Mouse (Mus musculus) MEL (cell line): ENCODE data around the gene Fto. TPM values are rescaled to one million over a fixed set of nuclear protein-coding genes. Genes with fewer than 3 reads are reported as not detected.
A peak's percentile ranks its signal among the peaks of the same experiment; 100 is the strongest.

Experiments used
- DNase-seq: peaks from one replicate; pipeline ENCODE4 v3.0.0; 2011; ENCODE audit warnings: low read depth, low spot score
- H3K27ac ChIP-seq: 2 replicates; pipeline ENCODE4 v1.5.1; 2012; ENCODE audit warnings: low read depth, mild to moderate bottlenecking, control low read depth, low read length, moderate library complexity; ENCODE audit not compliant: control insufficient read depth
- H3K27me3 ChIP-seq, 2 experiments: fragments of 150-350 bp in 1 of 2; sonication (generic) in 1 of 2; 2 replicates each; pipeline ENCODE4 v1.6.1; 2012; ENCODE audit warnings: low read length in 2 of 2, mild to moderate bottlenecking in 2 of 2, improper control_type of control experiment in 1 of 2, moderate library complexity in 1 of 2; ENCODE audit not compliant: insufficient read depth in 2 of 2, control insufficient read depth in 1 of 2
- H3K36me3 ChIP-seq, 2 experiments: 2 replicates each; pipeline ENCODE4 v1.6.1; 2012 to 2014; ENCODE audit warnings: low read length in 2 of 2, improper control_type of control experiment in 1 of 2, inconsistent platforms in 1 of 2, mild to moderate bottlenecking in 1 of 2; ENCODE audit not compliant: insufficient read depth in 2 of 2, control insufficient read depth in 1 of 2
- H3K4me1 ChIP-seq, 2 experiments: fragments of 150-350 bp in 1 of 2; sonication (generic) in 1 of 2; 2 replicates each; pipeline ENCODE4 v1.6.1; 2012; ENCODE audit warnings: low read length in 2 of 2, improper control_type of control experiment in 1 of 2, mild to moderate bottlenecking in 1 of 2; ENCODE audit not compliant: insufficient read depth in 2 of 2, control insufficient read depth in 1 of 2
- H3K4me3 ChIP-seq, 2 experiments: fragments of 150-350 bp in 1 of 2; sonication (generic) in 1 of 2; 2 replicates each; pipeline ENCODE4 v1.5.1; 2012; ENCODE audit warnings: low read depth in 2 of 2, low read length in 2 of 2, mild to moderate bottlenecking in 2 of 2, moderate library complexity in 2 of 2, control low read depth in 1 of 2, improper control_type of control experiment in 1 of 2; ENCODE audit not compliant: control insufficient read depth in 1 of 2, insufficient read depth in 1 of 2
- H3K79me2 ChIP-seq: 2 replicates; pipeline ENCODE4 v1.6.1; 2012; ENCODE audit warnings: mild to moderate bottlenecking, low read length, moderate library complexity; ENCODE audit not compliant: control insufficient read depth, poor library complexity, insufficient read depth
- H3K9ac ChIP-seq: 2 replicates; pipeline ENCODE4 v1.6.1; 2012; ENCODE audit warnings: low read depth, mild to moderate bottlenecking, control low read depth, low read length, moderate library complexity; ENCODE audit not compliant: control insufficient read depth, poor library complexity, severe bottlenecking
- H3K9me3 ChIP-seq: fragments of 150-350 bp; sonication (generic); replicated peaks from 2 replicates; pipeline ENCODE4 v1.6.1; 2012; ENCODE audit warnings: mild to moderate bottlenecking, low read length, improper control_type of control experiment, moderate library complexity; ENCODE audit not compliant: insufficient read depth
- BHLHE40 ChIP-seq: IDR thresholded peaks from 2 replicates; pipeline ENCODE4 v1.6.1; 2012; ENCODE audit warnings: low read depth, mild to moderate bottlenecking, inconsistent platforms, low read length, improper control_type of control experiment, borderline replicate concordance
- CHD1 ChIP-seq: IDR thresholded peaks from 2 replicates; pipeline ENCODE4 v1.6.1; 2012; ENCODE audit warnings: low read depth, mild to moderate bottlenecking, inconsistent platforms, low read length, improper control_type of control experiment
- CHD2 ChIP-seq: IDR thresholded peaks from 2 replicates; pipeline ENCODE4 v1.6.1; 2011; ENCODE audit warnings: low read length, improper control_type of control experiment
- CTCF ChIP-seq, 3 experiments: IDR thresholded peaks in 2 of 3; conservative IDR thresholded peaks in 1 of 3; 2 replicates each; pipeline ENCODE4 v1.5.1; 2011 to 2012; ENCODE audit warnings: low read length in 3 of 3, low read depth in 2 of 3, mild to moderate bottlenecking in 2 of 3, improper control_type of control experiment in 1 of 3, inconsistent platforms in 1 of 3, mixed read lengths in 1 of 3, moderate library complexity in 1 of 3; ENCODE audit not compliant: control insufficient read depth in 1 of 3, insufficient read depth in 1 of 3, poor library complexity in 1 of 3, severe bottlenecking in 1 of 3
- ELF1 ChIP-seq: IDR thresholded peaks from 2 replicates; pipeline ENCODE4 v1.6.1; 2014; ENCODE audit warnings: low read depth, mild to moderate bottlenecking, inconsistent platforms, low read length, improper control_type of control experiment, moderate library complexity
- EP300 ChIP-seq, 2 experiments: IDR thresholded peaks; 2 replicates each; pipeline ENCODE4 v1.6.1; 2011; ENCODE audit warnings: improper control_type of control experiment in 2 of 2, low read length in 2 of 2, low read depth in 1 of 2, mild to moderate bottlenecking in 1 of 2
- ETS1 ChIP-seq: IDR thresholded peaks from 2 replicates; pipeline ENCODE4 v1.6.1; 2012; ENCODE audit warnings: low read depth, mild to moderate bottlenecking, inconsistent platforms, low read length, improper control_type of control experiment, moderate library complexity
- GABPA ChIP-seq: IDR thresholded peaks from 2 replicates; pipeline ENCODE4 v1.6.1; 2012; ENCODE audit warnings: low read depth, mild to moderate bottlenecking, inconsistent platforms, low read length, improper control_type of control experiment, moderate library complexity
- GATA1 ChIP-seq: IDR thresholded peaks from 2 replicates; pipeline ENCODE4 v1.6.1; 2011; ENCODE audit warnings: low read depth, low read length, improper control_type of control experiment
- HCFC1 ChIP-seq: IDR thresholded peaks from 2 replicates; pipeline ENCODE4 v1.6.1; 2012; ENCODE audit warnings: low read depth, mild to moderate bottlenecking, inconsistent platforms, low read length, improper control_type of control experiment, moderate library complexity
- JUND ChIP-seq: IDR thresholded peaks from 2 replicates; pipeline ENCODE4 v1.6.1; 2011; ENCODE audit warnings: low read depth, mild to moderate bottlenecking, improper control_type of control experiment, low read length
- KAT2A ChIP-seq: conservative IDR thresholded peaks from 2 replicates; pipeline ENCODE4 v1.6.1; 2012; ENCODE audit warnings: low read depth, low read length, improper control_type of control experiment, inconsistent platforms
- MAFK ChIP-seq: IDR thresholded peaks from 2 replicates; pipeline ENCODE4 v1.6.1; 2011; ENCODE audit warnings: low read depth, mild to moderate bottlenecking, low read length, improper control_type of control experiment, borderline replicate concordance
- MAX ChIP-seq: IDR thresholded peaks from 2 replicates; pipeline ENCODE4 v1.6.1; 2011; ENCODE audit warnings: low read length, improper control_type of control experiment
- MAZ ChIP-seq: IDR thresholded peaks from 2 replicates; pipeline ENCODE4 v1.6.1; 2012; ENCODE audit warnings: low read depth, mild to moderate bottlenecking, inconsistent platforms, low read length, improper control_type of control experiment
- MEF2A ChIP-seq: IDR thresholded peaks from 2 replicates; pipeline ENCODE4 v1.6.1; 2014; ENCODE audit warnings: low read depth, mild to moderate bottlenecking, inconsistent platforms, low read length, improper control_type of control experiment; ENCODE audit not compliant: poor library complexity, insufficient replicate concordance, severe bottlenecking; ENCODE audit errors: extremely low read depth
- MYB ChIP-seq: IDR thresholded peaks from 2 replicates; pipeline ENCODE4 v1.6.1; 2011; ENCODE audit warnings: mild to moderate bottlenecking, low read depth, low read length, improper control_type of control experiment
- MYC ChIP-seq: IDR thresholded peaks from 2 replicates; pipeline ENCODE4 v1.6.1; 2011; ENCODE audit warnings: low read depth, mild to moderate bottlenecking, low read length, improper control_type of control experiment, moderate library complexity
- NELFE ChIP-seq: IDR thresholded peaks from 2 replicates; pipeline ENCODE4 v1.6.1; 2011; ENCODE audit warnings: low read depth, low read length, improper control_type of control experiment
- POLR2A ChIP-seq, 2 experiments: IDR thresholded peaks; 2 replicates each; pipeline ENCODE4 v1.6.1; 2011 to 2012; ENCODE audit warnings: low read length in 2 of 2, mild to moderate bottlenecking in 2 of 2, control low read depth in 1 of 2, improper control_type of control experiment in 1 of 2, low read depth in 1 of 2, moderate library complexity in 1 of 2; ENCODE audit not compliant: control insufficient read depth in 1 of 2, insufficient read depth in 1 of 2, poor library complexity in 1 of 2
- POLR2AphosphoS2 ChIP-seq: IDR thresholded peaks from 2 replicates; pipeline ENCODE4 v1.6.1; 2011; ENCODE audit warnings: low read length, improper control_type of control experiment
- RCOR1 ChIP-seq: IDR thresholded peaks from 2 replicates; pipeline ENCODE4 v1.6.1; 2012; ENCODE audit warnings: low read depth, mild to moderate bottlenecking, inconsistent platforms, low read length, improper control_type of control experiment
- SIN3A ChIP-seq: IDR thresholded peaks from 2 replicates; pipeline ENCODE4 v1.6.1; 2012; ENCODE audit warnings: low read length, improper control_type of control experiment, inconsistent platforms
- SMC3 ChIP-seq: IDR thresholded peaks from 2 replicates; pipeline ENCODE4 v1.6.1; 2011; ENCODE audit warnings: low read depth, low read length, improper control_type of control experiment
- TAL1 ChIP-seq: IDR thresholded peaks from 2 replicates; pipeline ENCODE4 v1.6.1; 2012; ENCODE audit warnings: mild to moderate bottlenecking, inconsistent platforms, low read length, moderate library complexity, mixed read lengths
- TBP ChIP-seq: IDR thresholded peaks from 2 replicates; pipeline ENCODE4 v1.8.0; 2011; ENCODE audit warnings: low read depth, low read length, improper control_type of control experiment
- TCF12 ChIP-seq: IDR thresholded peaks from 2 replicates; pipeline ENCODE4 v1.6.1; 2014; ENCODE audit warnings: low read depth, mild to moderate bottlenecking, inconsistent platforms, low read length, improper control_type of control experiment, moderate library complexity
- UBTF ChIP-seq: IDR thresholded peaks from 2 replicates; pipeline ENCODE4 v1.6.1; 2012; ENCODE audit warnings: low read depth, mild to moderate bottlenecking, inconsistent platforms, low read length, improper control_type of control experiment, moderate library complexity, borderline replicate concordance; ENCODE audit not compliant: insufficient read depth
- USF2 ChIP-seq, 2 experiments: IDR thresholded peaks; 2 replicates each; pipeline ENCODE4 v1.6.1; 2011 to 2012; ENCODE audit warnings: improper control_type of control experiment in 2 of 2, low read length in 2 of 2, borderline replicate concordance in 1 of 2, inconsistent platforms in 1 of 2, low read depth in 1 of 2, mild to moderate bottlenecking in 1 of 2; ENCODE audit not compliant: insufficient read depth in 1 of 2
- ZC3H11A ChIP-seq: IDR thresholded peaks from 2 replicates; pipeline ENCODE4 v1.6.1; 2012; ENCODE audit warnings: low read depth, mild to moderate bottlenecking, inconsistent platforms, low read length, improper control_type of control experiment
- ZMIZ1 ChIP-seq: IDR thresholded peaks from 2 replicates; pipeline ENCODE4 v1.6.1; 2012; ENCODE audit warnings: low read depth, mild to moderate bottlenecking, inconsistent platforms, low read length, improper control_type of control experiment, moderate library complexity
- ZNF384 ChIP-seq: IDR thresholded peaks from 2 replicates; pipeline ENCODE4 v1.6.1; 2012; ENCODE audit warnings: low read depth, mild to moderate bottlenecking, inconsistent platforms, low read length, improper control_type of control experiment
- polyA plus RNA-seq, 2 experiments: library from polyadenylated mRNA; stranded (reverse) in 1 of 2; unstranded in 1 of 2; fragments of >175 nt in 1 of 2; fragments of >200 nt in 1 of 2; gene quantifications; 2 replicates each; pipeline versions ENCODE4 v1.2.1 to v1.2.4; 2012; ENCODE audit warnings: low replicate concordance in 2 of 2, low read depth in 1 of 2; ENCODE audit not compliant: insufficient read length in 2 of 2, insufficient read depth in 1 of 2, missing spikeins in 1 of 2
- total RNA-seq: library from RNA; depleted of rRNA; stranded (reverse); fragments of 300-350 nt; gene quantifications from 2 replicates; pipeline ENCODE4 v1.2.3, GENCODE M21; 2012

The Fto gene
- total and polyA plus RNA-seq, 3 experiments: 13.5 to 41.1 TPM; not detected in 1

DNA sequence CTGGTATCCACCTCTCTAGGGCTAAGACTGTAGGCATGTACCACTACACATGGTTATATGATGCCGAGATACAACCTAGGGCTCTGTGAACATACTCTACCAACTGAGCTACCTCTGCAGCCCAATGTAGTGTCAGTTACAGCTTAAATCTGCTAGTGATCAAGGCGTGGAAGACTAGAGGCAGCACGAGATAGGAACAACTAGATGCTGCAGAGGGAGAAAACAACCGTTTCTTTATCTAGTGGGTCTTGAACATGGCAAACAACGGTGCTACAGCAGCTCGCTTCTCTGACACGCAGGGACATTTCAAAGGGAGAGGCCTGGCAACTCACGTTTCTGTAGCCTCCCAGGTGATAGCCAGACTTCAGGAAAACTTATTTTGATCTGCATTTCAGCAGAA, 31.8 kb upstream of the Fto start:
- no peaks in the 10 kb centered on the region for H3K79me2 ChIP-seq
- H3K27me3 ChIP-seq: no peaks in the 10 kb centered on the region
- no peaks in the 10 kb centered on the region for H3K9me3 ChIP-seq
- peak overlapping the region; percentile 62 for H3K9ac ChIP-seq
- peaks cover 22 to 33% of the 10 kb centered on the region in 2 experiments for H3K4me1 ChIP-seq
- peak; percentile 79 for DNase-seq
- H3K4me3 ChIP-seq: peak overlapping the region; percentile 45 to 49
- H3K36me3 ChIP-seq: peaks cover 0 to 30% of the 10 kb centered on the region in 2 experiments; a peak in 2 of 4 replicates
- peak; percentile 75 for TF ChIP-seq BHLHE40
- TF ChIP-seq CHD2: no peak
- TF ChIP-seq ZMIZ1: no peak
- no peak for TF ChIP-seq JUND
- no peak for TF ChIP-seq GABPA
- TF ChIP-seq CHD1: no peak
- TF ChIP-seq MYB: peak; percentile 86
- peak in 1 of 2 experiments; percentile 47; a peak in 1 of 4 replicates for TF ChIP-seq POLR2A (IDR thresholded peaks at IDR 0.05; ENCODE audit: control insufficient read depth in 1 of 2, insufficient read depth in 1 of 2, low read depth in 1 of 2, low read length in 2 of 2, poor library complexity in 1 of 2)
- no peak for TF ChIP-seq KAT2A
- TF ChIP-seq NELFE: no peak; the same call in 1 of the 2 replicates
- TF ChIP-seq SIN3A: peak; percentile 58; the same call in 1 of the 2 replicates
- peak; percentile 73 for TF ChIP-seq GATA1
- TF ChIP-seq ZNF384: no peak
- TF ChIP-seq EP300 (IDR thresholded peaks at IDR 0.05; ENCODE audit: low read depth in 1 of 2, low read length in 2 of 2): peak; percentile 45 to 89
- peak; percentile 67 for TF ChIP-seq ETS1
- no peak for TF ChIP-seq TAL1
- no peak for TF ChIP-seq USF2 (IDR thresholded peaks at IDR 0.05; ENCODE audit: borderline replicate concordance in 1 of 2, insufficient read depth in 1 of 2, low read depth in 1 of 2, low read length in 2 of 2)
- TF ChIP-seq TBP: peak; percentile 70
- TF ChIP-seq HCFC1: no peak
- no peak for TF ChIP-seq MEF2A
- no peak for TF ChIP-seq ZC3H11A
- no peak for TF ChIP-seq MYC
- TF ChIP-seq MAZ: no peak
- TF ChIP-seq MAFK: no peak
- TF ChIP-seq RCOR1: 0 out of 2 replicates have a peak, but pooled peaks have one; percentile 24
- TF ChIP-seq CTCF (IDR thresholded peaks at IDR 0.05 in 2 of 3, conservative IDR thresholded peaks at IDR 0.05 in 1 of 3; ENCODE audit: control insufficient read depth in 1 of 3, insufficient read depth in 1 of 3, low read depth in 2 of 3, low read length in 3 of 3, poor library complexity in 1 of 3, severe bottlenecking in 1 of 3): no peak
- TF ChIP-seq TCF12: peak; percentile 43; the same call in 1 of the 2 replicates
- no peak for TF ChIP-seq UBTF
- TF ChIP-seq SMC3: no peak
- TF ChIP-seq ELF1: no peak
- TF ChIP-seq POLR2AphosphoS2: no peak
- TF ChIP-seq MAX: no peak
- H3K27ac ChIP-seq: peak overlapping the region; percentile 92
